Mouse (Mus musculus): ENCODE data around the gene Dazl.

Gene Dazl

DNA sequence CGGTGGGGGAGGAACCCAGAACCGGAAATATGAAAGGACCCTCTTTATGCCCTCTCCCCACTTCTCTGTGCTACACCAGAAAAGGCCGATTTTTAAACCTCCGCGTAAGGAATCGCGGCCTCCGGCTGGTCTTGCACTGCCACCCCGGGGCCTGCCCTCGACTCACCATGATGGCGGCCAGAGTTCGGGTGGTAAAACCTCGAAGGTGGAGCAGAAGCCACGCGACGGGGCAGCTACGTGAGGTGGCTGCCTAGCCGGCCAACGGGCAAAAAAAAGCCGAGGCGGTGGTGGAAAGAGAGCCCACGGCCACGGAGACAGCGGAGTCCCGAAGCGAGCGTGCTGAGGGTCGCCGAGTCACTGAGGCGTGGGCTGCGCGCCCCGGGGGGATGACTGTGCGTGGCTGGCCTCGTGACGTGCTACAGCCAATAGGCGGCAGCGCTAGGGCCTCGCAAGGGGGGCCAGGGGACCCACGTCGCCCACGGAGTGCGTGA is at the start of gene Dazl:
Dazl (minus strand) TSS at position 396 of the 491 bp plus-strand sequence.
- no peak for DNase-seq (ENCODE audit: low spot score)

DNA sequence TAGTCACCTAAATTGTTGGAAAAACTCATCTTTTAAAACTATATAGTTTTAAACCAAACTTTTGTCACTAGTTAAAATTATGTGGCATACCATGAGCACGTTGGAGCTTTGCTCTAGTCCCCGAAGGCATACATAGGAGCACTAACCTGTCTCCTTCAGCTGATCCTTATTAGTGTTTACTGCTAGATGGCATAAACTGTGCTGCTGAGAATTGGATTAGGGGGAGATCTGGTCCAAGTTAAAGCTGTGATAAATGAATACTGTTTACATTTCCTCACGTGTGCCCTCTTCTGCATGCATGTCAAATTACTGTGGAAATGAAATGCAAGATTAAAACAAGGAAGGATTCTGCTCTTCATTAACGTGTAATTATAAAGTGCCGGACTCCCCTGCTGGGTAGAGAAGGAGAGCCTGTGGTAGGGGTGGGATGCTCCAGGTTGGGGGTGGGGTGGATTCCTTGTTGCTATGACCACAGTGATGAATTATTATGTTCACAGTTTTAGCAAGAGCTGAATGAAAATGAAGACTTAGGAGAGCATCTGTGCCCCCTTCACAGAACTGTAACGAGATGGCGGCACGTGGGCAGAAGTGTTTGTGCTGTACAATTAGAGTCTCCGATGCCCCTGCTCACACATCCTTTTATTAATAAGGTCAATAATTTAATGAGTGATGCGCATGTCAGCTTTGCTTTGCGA is 48.6 kb upstream of the Dazl start:
- DNase-seq (ENCODE audit: low spot score) = no peak

DNA sequence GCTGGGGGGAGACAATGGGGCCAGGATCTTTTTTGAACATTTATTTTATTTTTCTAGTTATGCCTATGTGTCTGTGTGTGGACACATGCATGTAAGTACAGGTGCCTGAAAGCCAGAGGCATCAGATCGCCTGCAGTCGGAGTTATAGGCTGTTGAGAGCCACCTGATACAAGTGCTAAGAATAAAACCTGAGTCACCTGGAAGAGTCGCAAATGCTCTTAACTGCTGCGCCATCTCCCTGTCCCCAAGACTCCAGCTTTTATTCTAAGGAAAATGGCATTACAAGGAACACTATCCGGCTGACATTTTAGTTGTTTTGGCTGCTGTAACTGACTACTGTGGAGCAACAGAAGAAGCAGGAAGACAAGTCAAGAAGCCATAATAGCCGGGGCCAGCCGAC is 45.5 kb upstream of the Dazl start:
- DNase-seq (ENCODE audit: low spot score) = no peak

DNA sequence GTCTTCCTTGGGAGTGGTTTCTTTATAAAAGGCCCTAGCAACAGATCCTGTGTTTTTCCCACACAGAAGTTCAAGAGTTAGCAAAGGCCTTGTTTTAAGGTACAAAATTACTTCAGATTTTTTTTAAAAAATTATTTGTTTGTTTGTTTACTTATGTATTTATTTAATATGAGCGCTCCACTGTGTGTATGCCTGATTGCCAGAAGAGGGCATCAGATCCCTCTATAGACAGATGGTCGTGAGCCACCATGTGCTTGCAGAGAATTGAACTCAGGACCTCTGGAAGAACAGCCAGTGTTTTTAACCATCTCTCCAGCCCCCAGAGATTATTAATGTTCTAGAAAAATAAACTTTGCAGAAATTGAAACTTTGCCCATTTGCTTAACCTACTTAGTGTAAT is 42.3 kb upstream of the Dazl start:
- DNase-seq (ENCODE audit: low spot score) = no peak

DNA sequence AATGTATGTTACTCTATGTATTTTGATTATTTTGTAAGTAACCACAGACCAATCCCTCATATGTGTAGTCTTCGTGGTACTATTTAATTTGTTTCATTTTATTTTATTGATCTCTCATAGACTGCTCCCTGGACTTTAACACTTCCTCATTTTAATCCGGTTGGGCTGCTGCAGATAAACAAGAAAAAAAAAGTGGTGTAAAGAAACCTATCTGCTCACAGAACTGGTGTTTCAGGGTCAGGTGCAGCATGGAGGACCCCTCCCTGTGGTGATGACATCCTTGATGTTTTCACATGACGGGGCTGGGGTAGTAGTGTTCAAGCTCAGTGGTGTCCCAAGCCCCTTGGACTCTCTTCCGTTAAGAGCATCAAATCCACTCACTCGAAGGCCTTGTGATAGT is 41.3 kb upstream of the Dazl start:
- DNase-seq (ENCODE audit: low spot score) = no peak

DNA sequence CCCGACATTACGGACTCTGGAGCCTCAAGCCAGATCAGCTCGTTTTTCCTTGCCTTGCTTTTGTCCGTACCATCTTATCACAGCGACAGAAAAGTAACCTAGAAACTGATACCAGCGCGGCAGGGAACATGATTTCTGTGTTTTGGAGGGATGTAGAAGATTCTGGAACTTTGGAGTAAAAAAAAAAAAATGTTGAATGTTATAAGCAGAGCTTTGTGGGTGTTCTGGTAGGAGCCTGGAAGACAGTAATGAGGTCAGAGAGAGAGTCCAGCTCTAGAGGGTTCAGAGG is 38.5 kb upstream of the Dazl start:
- no peak for DNase-seq (ENCODE audit: low spot score)

DNA sequence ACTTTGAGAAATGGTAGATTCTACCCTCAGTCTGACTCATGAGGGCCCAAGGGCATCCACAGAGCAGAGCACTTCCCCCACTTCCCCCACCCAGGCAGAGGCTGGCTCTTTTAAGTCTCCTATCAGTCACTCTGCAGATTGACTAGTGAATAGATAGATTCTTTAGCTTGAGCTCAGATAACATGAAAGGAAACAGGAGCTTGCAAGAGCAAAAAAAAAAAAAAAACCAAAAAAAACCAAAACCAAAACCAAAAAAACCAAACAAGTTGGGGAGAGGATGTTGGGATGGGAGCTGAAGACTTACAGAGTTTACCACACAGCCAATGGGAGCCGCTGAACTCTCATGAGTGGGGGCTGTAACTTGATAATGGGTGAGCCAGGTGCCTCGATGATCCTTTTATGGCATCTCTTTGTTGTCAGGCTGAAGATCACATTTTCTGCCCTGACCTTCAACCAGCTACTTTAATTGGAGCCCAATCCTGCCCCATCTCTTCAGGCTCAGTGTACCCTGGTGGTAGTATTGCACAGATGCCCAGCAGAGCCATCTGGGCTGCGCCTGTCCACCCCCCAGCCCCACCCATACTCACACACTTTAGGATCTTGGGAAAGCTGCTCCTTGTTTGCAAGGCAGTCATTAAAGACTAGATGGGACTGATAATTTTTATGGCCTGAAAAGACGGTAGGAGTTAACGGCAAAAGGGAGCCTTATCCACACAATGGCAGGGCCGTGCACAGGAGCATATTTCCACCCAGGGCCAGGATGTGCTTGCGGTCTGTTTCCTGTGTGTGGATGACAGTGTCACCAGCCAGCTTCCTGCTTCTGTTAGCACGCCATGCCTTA is 38.0 kb upstream of the Dazl start:
- DNase-seq (ENCODE audit: low spot score) = no peak

DNA sequence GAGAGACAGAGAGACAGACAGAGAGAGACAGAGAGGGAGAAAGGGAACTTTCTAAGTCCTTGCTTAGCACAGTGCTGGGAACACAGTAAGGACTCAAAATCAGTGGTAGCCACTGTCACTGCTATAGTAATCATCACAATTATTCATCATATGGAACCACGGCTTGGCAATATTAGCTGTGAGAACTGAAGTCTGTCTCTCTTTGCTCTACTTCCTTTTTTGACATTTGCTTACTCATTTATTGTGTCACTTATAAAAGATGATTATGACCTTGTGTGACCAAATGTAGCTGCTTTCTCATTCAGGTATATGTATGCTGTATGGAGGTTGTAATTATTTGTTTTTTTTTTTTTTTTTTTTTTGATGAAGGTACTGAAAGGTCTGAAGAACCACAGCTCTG is 36.8 kb upstream of the Dazl start:
- no peak for DNase-seq (ENCODE audit: low spot score)

DNA sequence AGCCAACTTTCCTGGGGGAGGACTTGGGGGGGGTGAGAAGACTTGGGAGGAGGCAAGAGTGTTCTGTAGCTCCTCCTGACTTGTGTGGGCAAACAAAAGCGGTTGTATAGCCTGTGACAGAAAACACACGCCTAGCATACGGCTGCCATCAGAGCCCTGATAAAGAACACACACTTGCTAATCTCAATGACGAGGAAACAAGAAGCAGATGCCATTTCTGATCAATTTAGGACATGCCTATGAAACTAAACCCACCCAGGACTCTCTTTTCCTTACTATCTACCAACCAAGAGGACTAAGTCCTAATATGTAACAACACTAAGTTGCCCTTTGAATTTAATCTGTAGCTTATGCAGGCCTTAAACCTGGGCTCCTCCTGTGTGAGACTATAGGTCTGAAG is 31.2 kb upstream of the Dazl start:
- DNase-seq (ENCODE audit: low spot score) = no peak

DNA sequence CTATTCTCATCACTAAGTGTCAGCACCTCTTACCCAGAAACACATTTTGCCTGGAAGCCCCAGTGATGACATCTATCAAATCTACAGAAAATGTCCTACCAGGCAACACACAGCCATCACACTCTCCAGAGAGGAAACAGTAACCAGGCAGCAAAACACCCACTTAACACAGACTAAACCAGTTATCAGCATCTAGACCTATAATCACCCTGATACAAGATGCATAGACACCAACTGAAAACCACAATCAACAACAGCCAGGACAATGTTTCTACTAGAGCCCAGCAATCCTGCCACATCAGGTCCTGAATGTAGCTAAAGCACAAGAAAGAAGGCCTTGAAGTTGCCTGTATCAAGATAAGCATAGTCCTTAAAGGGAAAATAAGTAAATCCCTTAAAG is 25.4 kb upstream of the Dazl start:
- DNase-seq (ENCODE audit: low spot score) = no peak

DNA sequence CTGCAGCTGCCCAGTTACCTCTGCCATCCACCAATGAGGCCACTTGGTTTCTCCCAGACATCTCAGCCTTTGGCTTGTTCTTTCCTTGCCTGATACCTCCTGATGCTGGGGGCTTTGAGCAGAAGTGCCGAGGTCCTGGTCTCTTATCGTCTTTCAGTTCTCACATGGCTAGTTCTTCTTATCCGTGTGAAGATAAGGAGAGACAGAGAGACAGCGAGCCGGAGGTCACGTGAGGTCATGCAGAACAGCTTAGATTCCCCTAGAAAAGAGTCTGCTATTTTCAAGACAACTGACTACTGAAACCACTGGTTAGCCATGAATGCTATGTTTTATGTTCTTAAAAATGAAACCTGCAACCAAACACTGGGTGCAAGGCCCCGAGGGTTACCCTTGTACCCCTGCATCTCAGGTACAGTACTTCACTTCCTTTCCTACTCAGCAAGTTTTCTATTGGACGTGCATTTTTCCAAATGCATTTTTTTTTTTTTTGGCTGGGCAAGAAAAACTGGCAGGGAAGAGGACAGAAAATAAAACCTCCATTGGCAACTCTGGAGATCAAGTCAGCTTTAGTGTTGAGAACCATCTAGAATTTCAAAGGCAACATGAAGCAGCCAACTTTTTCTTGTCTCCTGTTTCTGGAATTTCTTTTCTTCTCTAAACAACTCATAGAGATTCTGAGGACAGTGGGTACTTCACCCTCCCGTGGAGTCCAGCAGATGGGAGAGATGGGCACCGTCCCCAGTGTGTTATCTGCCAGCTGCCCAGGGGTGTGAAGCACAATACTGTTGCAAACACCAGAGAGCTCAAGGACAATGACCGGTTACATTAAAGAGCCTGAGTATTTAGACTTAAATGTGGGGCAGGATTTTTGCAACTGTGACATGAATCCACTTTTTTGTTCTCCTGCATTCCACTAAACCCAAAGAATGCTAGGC is 23.0 kb upstream of the Dazl start:
- no peak for DNase-seq (ENCODE audit: low spot score)

DNA sequence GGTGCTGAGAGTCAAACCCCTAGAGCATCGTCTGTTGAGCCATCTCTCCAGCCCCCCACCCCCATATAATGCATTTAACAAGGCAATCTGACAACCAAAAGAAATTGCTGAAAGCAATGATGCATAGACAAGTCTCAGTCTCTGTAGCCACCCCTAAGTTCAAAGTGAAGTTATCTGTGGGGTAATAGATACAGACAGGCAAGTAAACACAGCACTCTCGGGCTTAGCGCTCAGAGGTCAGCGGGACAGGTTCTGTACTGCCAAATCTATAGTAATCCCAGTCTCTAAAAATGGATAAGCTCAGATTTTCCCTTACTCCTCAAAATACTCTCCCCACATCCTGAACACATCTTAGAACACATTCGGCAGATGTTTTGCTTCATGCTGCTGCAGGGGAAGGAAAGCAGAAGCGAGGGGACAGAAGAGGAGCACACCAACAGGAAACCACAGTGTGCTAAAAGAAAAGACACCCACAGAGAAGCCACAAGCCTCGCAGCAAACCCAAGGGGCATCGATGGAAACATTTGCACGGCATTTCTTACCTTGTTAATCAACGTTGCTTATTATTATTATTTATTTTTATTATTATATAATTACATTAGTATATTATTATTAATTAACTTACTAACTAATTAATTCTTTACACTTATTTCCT is 16.8 kb upstream of the Dazl start:
- DNase-seq (ENCODE audit: low spot score) = no peak

DNA sequence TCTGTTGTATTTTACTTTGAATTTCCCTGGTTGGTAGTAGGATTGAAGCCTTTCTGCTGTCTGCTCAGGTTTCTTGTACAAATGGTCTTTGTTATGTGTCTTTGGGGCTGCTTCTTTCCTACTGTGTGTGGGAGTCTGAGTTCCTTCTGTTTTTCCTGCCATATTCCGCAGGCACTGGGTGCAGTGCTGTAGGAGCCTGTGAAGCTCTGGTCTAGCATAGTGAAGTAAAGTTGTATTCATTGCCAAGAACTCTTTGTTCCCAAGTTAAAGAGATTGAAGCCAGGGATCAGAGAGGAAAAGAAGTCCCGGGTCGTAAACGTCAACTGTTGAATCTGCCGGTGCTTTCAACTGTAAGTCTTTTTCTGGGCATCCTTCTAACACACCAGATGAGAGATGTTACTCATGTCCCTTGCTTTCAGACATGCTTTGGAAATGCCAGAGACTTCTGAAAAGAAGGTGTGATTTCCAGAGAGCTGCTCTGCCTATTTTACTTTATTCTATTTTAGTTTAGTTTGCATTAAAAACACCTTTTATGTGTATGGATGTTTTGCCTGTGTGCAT is 16.2 kb upstream of the Dazl start:
- no peak for DNase-seq (ENCODE audit: low spot score)

DNA sequence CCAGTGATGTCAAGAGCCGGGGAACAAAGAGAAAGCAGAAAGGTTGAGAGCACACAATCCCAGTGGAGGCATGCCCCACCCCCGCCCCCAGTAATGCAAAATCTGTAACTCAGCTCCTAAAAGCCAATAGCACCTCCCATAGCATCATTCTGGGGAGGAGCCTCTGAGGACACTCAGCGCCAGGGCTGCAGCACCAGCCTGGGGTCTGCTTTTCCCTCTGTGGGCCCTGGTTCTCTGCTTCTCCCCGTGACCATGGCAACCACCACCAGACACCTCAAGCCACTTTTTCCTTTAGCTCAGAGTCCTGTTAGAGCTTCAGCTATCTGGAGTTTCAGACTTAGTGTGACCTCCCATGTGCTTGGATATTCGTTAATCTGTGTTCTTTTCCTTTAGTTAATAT is 15.4 kb upstream of the Dazl start:
- DNase-seq (ENCODE audit: low spot score) = no peak

DNA sequence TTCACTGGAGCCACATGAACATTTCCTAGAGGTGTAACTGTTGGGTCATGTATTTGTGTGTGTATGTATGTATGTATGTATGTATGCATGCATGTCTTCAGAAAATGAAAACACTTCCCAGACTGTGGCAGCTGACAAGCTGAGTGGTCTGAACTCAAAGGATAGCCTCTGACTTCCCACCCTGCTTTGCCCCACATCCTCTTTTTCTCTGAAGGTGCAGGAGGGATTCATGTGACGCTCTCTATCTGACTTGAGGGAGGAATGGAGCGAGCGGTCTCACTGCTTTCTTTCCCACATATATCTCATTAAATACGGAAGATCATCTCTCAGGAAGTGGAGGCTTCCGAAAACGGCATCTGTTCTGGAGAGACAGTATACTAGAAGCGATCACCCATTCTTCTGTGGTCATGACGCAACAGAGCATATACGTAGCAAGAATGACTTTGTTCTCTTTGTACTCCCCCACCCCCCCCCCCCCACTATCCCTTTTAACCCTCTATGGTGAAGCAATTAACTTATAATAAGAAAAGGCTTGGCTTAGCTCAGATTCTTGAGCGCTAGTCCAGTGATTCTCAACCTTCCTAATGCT is 14.7 kb upstream of the Dazl start:
- no peak for DNase-seq (ENCODE audit: low spot score)

DNA sequence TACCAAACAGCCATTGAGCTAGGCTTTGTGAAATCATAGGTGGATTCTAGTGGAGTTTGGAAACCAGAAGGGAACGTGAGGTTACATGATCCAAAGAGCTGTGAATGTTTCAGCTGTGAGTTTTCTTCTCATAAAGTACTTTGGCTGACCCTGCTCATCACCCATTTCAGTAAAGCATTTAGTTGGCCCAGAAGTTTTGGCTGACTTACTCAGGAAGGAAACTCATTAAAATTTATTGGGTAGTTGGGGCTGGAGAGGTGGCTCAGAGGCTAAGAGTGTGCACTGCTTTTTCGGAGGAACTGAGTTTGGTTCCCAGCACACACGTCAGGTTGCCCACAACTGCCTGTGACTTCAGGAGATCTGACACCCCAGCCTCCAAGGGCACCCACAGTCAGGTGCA is 9.4 kb upstream of the Dazl start:
- no peak for DNase-seq (ENCODE audit: low spot score)

DNA sequence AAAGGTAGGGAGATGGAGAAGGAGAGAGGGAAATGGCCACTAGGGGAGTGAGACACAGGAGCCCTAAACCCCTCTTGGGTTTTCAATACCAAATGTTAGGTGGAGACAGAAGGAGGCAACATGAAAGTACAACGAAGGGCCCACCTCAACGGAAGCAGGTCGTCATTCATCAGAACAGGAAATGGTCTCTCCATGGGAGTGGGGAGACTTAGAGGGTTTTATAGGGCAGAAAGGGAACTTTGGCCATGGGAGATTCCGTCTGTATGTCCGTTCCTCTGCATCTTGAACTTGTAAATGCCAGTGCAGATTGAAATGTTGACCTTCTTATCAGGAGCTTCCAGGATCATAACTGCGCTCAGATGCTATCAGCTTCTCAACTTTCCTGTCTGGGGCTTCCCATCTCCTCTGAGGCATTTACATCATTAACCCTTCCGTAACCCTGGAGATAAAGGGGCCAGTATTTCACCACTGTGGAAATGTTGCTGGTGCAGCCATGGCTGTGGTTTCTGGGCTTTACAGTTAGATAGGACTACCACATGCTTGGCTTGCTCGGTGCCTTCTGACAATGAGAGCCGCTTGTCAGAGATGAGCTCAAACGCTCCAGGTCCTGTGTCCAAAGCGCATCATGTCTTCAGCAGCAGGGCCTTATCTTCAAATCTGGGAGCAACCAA is 6.9 kb upstream of the Dazl start:
- no peak for DNase-seq (ENCODE audit: low spot score)

DNA sequence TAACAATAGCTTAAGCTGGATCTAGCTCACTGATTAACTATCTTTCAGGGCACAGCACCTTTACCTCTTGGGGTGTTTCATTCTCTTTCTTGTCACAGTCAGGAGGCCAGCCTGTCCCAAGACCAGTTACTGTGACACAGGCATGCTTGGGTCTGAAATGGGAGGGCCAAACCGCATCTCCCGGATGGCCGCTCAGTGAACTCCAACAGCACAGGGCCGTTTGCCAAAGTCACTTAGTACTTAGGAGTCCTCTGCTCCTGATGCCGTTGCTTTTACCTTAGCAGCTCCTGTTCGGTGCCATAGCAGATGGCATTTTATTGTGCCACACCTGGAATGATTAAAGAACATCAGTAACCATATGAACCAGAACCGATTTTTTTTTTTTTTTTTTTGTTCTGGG is 5.4 kb upstream of the Dazl start:
- no peak for DNase-seq (ENCODE audit: low spot score)

DNA sequence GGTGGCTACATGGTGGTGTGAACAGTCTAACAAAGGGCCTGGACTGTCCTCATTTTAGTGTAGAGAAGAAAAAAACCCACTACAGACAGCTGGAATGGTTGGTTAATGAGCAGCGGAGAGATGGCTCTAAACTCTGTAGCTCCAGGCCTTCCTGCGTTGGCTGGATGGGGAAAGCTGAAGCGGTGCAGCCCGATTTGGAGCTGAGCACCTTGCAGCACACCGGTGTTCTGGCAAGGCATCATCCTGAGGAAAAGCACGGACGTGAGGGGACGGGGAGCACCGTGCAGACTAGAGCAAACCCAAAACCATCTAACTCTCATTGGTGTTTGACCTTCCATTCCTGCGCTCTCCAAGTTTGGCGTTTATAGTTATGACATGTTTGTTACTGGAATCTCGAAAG is 1.3 kb upstream of the Dazl start:
- no peak for DNase-seq (ENCODE audit: low spot score)

DNA sequence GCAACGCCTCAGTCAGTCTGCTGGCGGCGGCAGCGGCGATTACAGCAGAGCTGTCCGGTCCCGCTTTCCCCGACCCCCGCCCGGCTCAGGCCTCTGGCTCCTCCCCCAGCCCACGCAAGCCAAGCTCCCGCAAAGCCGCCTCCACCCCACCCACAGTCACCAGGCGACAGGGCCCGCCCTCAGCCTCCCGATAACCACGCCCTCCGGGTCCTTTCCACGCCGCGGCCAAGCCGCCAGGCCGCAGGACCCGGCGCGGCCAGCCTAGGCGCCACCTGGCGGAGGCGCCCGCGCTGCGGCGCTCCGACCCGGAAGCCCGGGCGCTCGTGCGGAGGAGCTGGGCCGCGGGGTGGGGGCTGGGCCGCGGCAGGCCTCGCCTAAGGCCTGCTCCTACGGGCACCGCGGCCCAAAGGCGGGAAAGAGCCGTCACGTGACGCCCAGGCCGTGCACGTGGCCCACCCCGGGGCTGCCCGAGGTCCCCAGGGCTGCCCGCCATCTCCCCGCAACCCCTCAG is 720 bp downstream of the Dazl start:
- peak; percentile 84 for DNase-seq (ENCODE audit: low spot score)

Data from embryo, embryonic 10 days (tissue).